Mouse (Mus musculus) liver, postnatal 0 days (tissue): ENCODE measurements around the gene Syt11.

ENCODE experiments used
- CTCF ChIP-seq: sonication (generic); IDR thresholded peaks from 2 replicates; pipeline ENCODE4 v1.5.1; 2016; ENCODE audit warnings: antibody characterized with exemption, low read depth
- EP300 ChIP-seq: IDR thresholded peaks from 2 replicates; pipeline ENCODE4 v1.6.1; 2016; ENCODE audit warnings: antibody characterized with exemption, low read depth, mild to moderate bottlenecking

DNA sequence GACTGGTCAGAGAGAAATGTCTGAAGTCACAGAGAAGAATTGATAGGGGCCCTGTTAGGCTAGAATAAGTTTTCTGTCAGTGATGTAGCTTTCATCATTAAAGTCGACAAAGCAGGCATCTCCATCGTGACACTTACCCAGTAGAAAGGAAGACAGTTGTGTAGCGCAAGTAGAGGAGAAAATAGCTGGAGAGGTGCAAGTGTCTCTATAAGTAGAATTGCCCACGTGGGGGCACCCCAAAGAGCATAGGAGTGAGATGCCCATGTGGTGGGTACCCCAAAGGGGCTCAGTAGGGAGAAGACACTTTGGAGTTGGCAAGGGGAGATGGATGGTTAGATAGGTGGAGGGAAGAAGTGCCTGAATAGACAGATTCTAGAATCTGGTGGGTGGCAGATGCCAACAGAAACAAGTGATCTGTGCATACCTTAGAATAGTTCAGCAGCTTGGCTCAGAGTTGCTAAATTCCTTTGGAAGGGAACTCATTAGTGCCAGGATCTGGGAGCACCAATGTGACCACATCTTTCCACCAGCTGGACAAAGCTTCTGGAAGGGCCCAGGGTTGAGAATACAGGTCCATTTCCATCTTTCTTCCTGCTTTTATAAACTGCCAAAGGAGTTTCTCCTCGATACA, 29.1 kb upstream of the Syt11 start:
- TF ChIP-seq CTCF (no peak), EP300 (no peak)
